Mouse (Mus musculus): Measurements from ENCODE around the gene Gorasp2. TPM values are rescaled to one million over a fixed set of nuclear protein-coding genes. Genes with fewer than 3 reads are reported as not detected.

The Gorasp2 gene
- polyA plus RNA-seq, 2 experiments from 2014 or later = 40.2 to 43.9 TPM

- ATAC-seq = no peak
Observed at GRCm38 (mm10) chr2:70751655-70752054, 90.3 kb downstream of the Gorasp2 start.

DNA sequence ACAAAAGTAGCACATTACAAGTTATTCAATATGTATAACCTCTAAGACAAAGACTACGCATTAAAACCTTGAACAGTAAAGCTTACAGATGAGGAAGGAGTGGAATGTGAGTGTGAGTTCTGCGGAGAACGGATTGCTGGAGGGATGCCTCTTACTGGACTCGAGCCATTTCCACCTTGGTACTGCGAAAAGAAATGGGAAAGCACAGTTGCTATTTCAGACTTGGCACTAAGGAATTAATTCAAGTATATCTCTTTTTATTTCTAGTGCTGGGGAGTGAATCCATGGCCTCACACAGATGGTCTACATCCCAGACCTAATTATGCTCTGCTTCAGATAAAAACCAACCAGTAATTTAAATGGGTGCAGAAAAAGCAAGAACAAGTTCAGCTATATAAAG, 90.8 kb downstream of the Gorasp2 start:
- no peak for ATAC-seq

Other genes starting within 250 kb of the Gorasp2 start
- not detected for gene Sp5, start 186.7 kb upstream of the Gorasp2 start, polyA plus RNA-seq (2017; shearing (Covaris generic))
- gene Erich2, start 152.8 kb upstream of the Gorasp2 start, polyA plus RNA-seq (2017; shearing (Covaris generic)) = not detected
- gene Gad1, start 108.5 kb upstream of the Gorasp2 start, polyA plus RNA-seq (2017; shearing (Covaris generic)) = under 1 TPM in 1 of 2 experiments, not detected in 1; 0.33 TPM
- gene Gm26558, start 532 bp downstream of the Gorasp2 start, polyA plus RNA-seq (2017; shearing (Covaris generic)) = not detected
- gene Tlk1, start 164.2 kb downstream of the Gorasp2 start, polyA plus RNA-seq (2017; shearing (Covaris generic)) = 10 to 100 TPM; 41.7 to 42.6 TPM